Mouse (Mus musculus) leukemia stem cell, adult 10-12 weeks (primary cell): ENCODE results near the gene Gm14085. TPM values are rescaled to one million over a fixed set of nuclear protein-coding genes. Genes with fewer than 3 reads are reported as not detected.

Experiments used
- polyA plus RNA-seq: library from polyadenylated mRNA; stranded (reverse); fragments of >175 nt; gene quantifications from 2 replicates; pipeline ENCODE4 v1.2.3, GENCODE M21; 2012; ENCODE audit warnings: low replicate concordance

Gene Gm14085
- polyA plus RNA-seq: not detected in 2 replicates

DNA sequence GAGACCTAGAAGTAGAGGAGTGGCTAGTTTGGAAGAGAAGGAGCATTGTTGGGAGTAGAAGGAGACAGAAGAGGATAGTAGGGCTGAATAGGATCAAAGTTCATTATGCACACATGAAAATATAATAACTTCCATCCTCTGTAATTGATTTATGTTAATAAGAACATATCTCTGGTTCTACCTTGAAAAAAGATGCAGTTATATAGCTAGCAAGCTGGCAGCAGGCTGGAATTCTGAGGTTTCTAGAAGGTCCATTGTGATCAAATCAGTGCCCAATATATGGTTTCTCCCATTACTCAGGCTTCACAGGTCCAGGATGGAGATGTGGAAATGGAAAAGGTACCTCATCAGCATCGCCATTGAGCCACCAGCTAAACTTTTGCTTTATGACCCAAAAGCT lies at the start of gene Gm14085:
Gm14085 (plus strand) TSS at position 301 of the 400 bp plus-strand sequence.

Other genes starting within 250 kb of the Gm14085 start
- gene Duox2, start 186.5 kb upstream of the Gm14085 start, polyA plus RNA-seq: not detected in 2 replicates
- gene Duoxa2, start 186.0 kb upstream of the Gm14085 start, polyA plus RNA-seq: not detected in 2 replicates
- gene Duoxa1, start 171.2 kb upstream of the Gm14085 start, polyA plus RNA-seq: not detected in 2 replicates
- not detected in 2 replicates for gene Duox1, start 169.3 kb upstream of the Gm14085 start, polyA plus RNA-seq
- 15.5 and 30.8 TPM in 2 replicates for gene Shf, start 115.8 kb upstream of the Gm14085 start, polyA plus RNA-seq
- 0.11 and 0.17 TPM in 2 replicates for gene Slc28a2, start 58.5 kb upstream of the Gm14085 start, polyA plus RNA-seq
- gene Gatm, start 126.4 kb downstream of the Gm14085 start, polyA plus RNA-seq: 5.1 and 8.3 TPM in 2 replicates
- not detected in 2 replicates for gene AA467197, start 152.0 kb downstream of the Gm14085 start, polyA plus RNA-seq
- 0.55 and 0.69 TPM in 2 replicates for gene Slc30a4, start 217.7 kb downstream of the Gm14085 start, polyA plus RNA-seq